Mouse (Mus musculus): ENCODE data around the gene Acsf3. TPM values are rescaled to one million over a fixed set of nuclear protein-coding genes. Genes with fewer than 3 reads are reported as not detected.

Gene Acsf3
- total and polyA plus RNA-seq, 3 experiments = 17.8 to 37.2 TPM; not detected in 1

GRCm38 (mm10) chr8:122830349-122831061 lies 55.2 kb downstream of the Acsf3 start (continued):
- peak; percentile 53 for TF ChIP-seq HCFC1 (IDR thresholded peaks at IDR 0.05; ENCODE audit: low read depth, low read length)
- peak; percentile 64 for TF ChIP-seq MAZ (IDR thresholded peaks at IDR 0.05; ENCODE audit: low read depth, low read length)
- TF ChIP-seq SMC3 (IDR thresholded peaks at IDR 0.05; ENCODE audit: low read depth, low read length) = peak; percentile 100
- TF ChIP-seq GATA1 (IDR thresholded peaks at IDR 0.05; ENCODE audit: low read depth, low read length) = no peak
- TF ChIP-seq POLR2AphosphoS2 (IDR thresholded peaks at IDR 0.05; ENCODE audit: low read length) = no peak

- H3K4me1 ChIP-seq (ENCODE audit: control insufficient read depth in 1 of 2, insufficient read depth in 2 of 2, low read length in 2 of 2) = 0 out of 4 replicates have a peak, but pooled peaks cover 0 to 2% of the 10 kb centered on the region in 2 experiments
- H3K4me3 ChIP-seq (ENCODE audit: control insufficient read depth in 1 of 2, insufficient read depth in 1 of 2, low read depth in 2 of 2, low read length in 2 of 2) = no peak overlapping the region
- no peak overlapping the region for H3K27ac ChIP-seq (ENCODE audit: control insufficient read depth, low read depth, low read length)
- peak; percentile 65 for DNase-seq (ENCODE audit: low read depth, low spot score)
- H3K9ac ChIP-seq (ENCODE audit: control insufficient read depth, low read depth, low read length, poor library complexity, severe bottlenecking) = no peak overlapping the region
- no peaks in the 10 kb centered on the region for H3K36me3 ChIP-seq (ENCODE audit: control insufficient read depth in 1 of 2, insufficient read depth in 2 of 2, low read length in 2 of 2)
- TF ChIP-seq ETS1 (IDR thresholded peaks at IDR 0.05; ENCODE audit: low read depth, low read length) (no peak), ZNF384 (IDR thresholded peaks at IDR 0.05; ENCODE audit: low read depth, low read length) (no peak), CHD1 (IDR thresholded peaks at IDR 0.05; ENCODE audit: low read depth, low read length) (no peak), ZC3H11A (IDR thresholded peaks at IDR 0.05; ENCODE audit: low read depth, low read length) (no peak), TBP (IDR thresholded peaks at IDR 0.05; ENCODE audit: low read depth, low read length) (no peak), EP300 (IDR thresholded peaks at IDR 0.05; ENCODE audit: low read depth in 1 of 2, low read length in 2 of 2) (no peak), MAZ (IDR thresholded peaks at IDR 0.05; ENCODE audit: low read depth, low read length) (no peak), MYC (IDR thresholded peaks at IDR 0.05; ENCODE audit: low read depth, low read length) (no peak), HCFC1 (IDR thresholded peaks at IDR 0.05; ENCODE audit: low read depth, low read length) (no peak), SMC3 (IDR thresholded peaks at IDR 0.05; ENCODE audit: low read depth, low read length) (no peak), SIN3A (IDR thresholded peaks at IDR 0.05; ENCODE audit: low read length) (no peak), GATA1 (IDR thresholded peaks at IDR 0.05; ENCODE audit: low read depth, low read length) (no peak)
- H3K79me2 ChIP-seq (ENCODE audit: control insufficient read depth, insufficient read depth, low read length, poor library complexity) = no peaks in the 10 kb centered on the region
- no peaks in the 10 kb centered on the region for H3K9me3 ChIP-seq (replicated peaks; ENCODE audit: insufficient read depth, low read length)
- no peaks in the 10 kb centered on the region for H3K27me3 ChIP-seq (ENCODE audit: control insufficient read depth in 1 of 2, insufficient read depth in 2 of 2, low read length in 2 of 2)
Observed at GRCm38 (mm10) chr8:122834416-122834815, 59.1 kb downstream of the Acsf3 start.

- DNase-seq (ENCODE audit: low read depth, low spot score) = peak; percentile 94
- no peak overlapping the region for H3K27ac ChIP-seq (ENCODE audit: control insufficient read depth, low read depth, low read length)
- H3K4me3 ChIP-seq (ENCODE audit: control insufficient read depth in 1 of 2, insufficient read depth in 1 of 2, low read depth in 2 of 2, low read length in 2 of 2) = no peak overlapping the region
- H3K27me3 ChIP-seq (ENCODE audit: control insufficient read depth in 1 of 2, insufficient read depth in 2 of 2, low read length in 2 of 2) = no peaks in the 10 kb centered on the region
- H3K9ac ChIP-seq (ENCODE audit: control insufficient read depth, low read depth, low read length, poor library complexity, severe bottlenecking) = no peak overlapping the region
- H3K4me1 ChIP-seq (ENCODE audit: control insufficient read depth in 1 of 2, insufficient read depth in 2 of 2, low read length in 2 of 2) = 0 out of 4 replicates have a peak, but pooled peaks cover 0 to 2% of the 10 kb centered on the region in 2 experiments
- H3K9me3 ChIP-seq (replicated peaks; ENCODE audit: insufficient read depth, low read length) = no peaks in the 10 kb centered on the region
- no peaks in the 10 kb centered on the region for H3K36me3 ChIP-seq (ENCODE audit: control insufficient read depth in 1 of 2, insufficient read depth in 2 of 2, low read length in 2 of 2)
- no peaks in the 10 kb centered on the region for H3K79me2 ChIP-seq (ENCODE audit: control insufficient read depth, insufficient read depth, low read length, poor library complexity)
- TF ChIP-seq GABPA (IDR thresholded peaks at IDR 0.05; ENCODE audit: low read depth, low read length) (no peak), CTCF (IDR thresholded peaks at IDR 0.05 in 2 of 3, conservative IDR thresholded peaks at IDR 0.05 in 1 of 3; ENCODE audit: control insufficient read depth in 1 of 3, insufficient read depth in 1 of 3, low read depth in 2 of 3, low read length in 3 of 3, poor library complexity in 1 of 3, severe bottlenecking in 1 of 3) (peak; percentile 92 to 98 (median 97)), JUND (IDR thresholded peaks at IDR 0.05; ENCODE audit: low read depth, low read length) (no peak), MAFK (IDR thresholded peaks at IDR 0.05; ENCODE audit: borderline replicate concordance, low read depth, low read length) (no peak), CHD1 (IDR thresholded peaks at IDR 0.05; ENCODE audit: low read depth, low read length) (no peak), TCF12 (IDR thresholded peaks at IDR 0.05; ENCODE audit: low read depth, low read length) (no peak), MAX (IDR thresholded peaks at IDR 0.05; ENCODE audit: low read length) (peak; percentile 41; the same call in 1 of the 2 replicates), MYC (IDR thresholded peaks at IDR 0.05; ENCODE audit: low read depth, low read length) (peak; percentile 90), HCFC1 (IDR thresholded peaks at IDR 0.05; ENCODE audit: low read depth, low read length) (peak; percentile 41; the same call in 1 of the 2 replicates), ZNF384 (IDR thresholded peaks at IDR 0.05; ENCODE audit: low read depth, low read length) (peak; percentile 55), TAL1 (IDR thresholded peaks at IDR 0.05; ENCODE audit: low read length) (no peak), RAD21 (IDR thresholded peaks at IDR 0.05; ENCODE audit: low read depth, low read length) (peak; percentile 97), MYB (IDR thresholded peaks at IDR 0.05; ENCODE audit: low read depth, low read length) (no peak), USF1 (IDR thresholded peaks at IDR 0.05; ENCODE audit: low read depth, low read length) (peak; percentile 70), NELFE (IDR thresholded peaks at IDR 0.05; ENCODE audit: low read depth, low read length) (no peak), ZMIZ1 (IDR thresholded peaks at IDR 0.05; ENCODE audit: low read depth, low read length) (no peak), TBP (IDR thresholded peaks at IDR 0.05; ENCODE audit: low read depth, low read length) (peak; percentile 89), CHD2 (IDR thresholded peaks at IDR 0.05; ENCODE audit: low read length) (no peak), ZKSCAN1 (IDR thresholded peaks at IDR 0.05; ENCODE audit: low read depth, low read length) (no peak), BHLHE40 (IDR thresholded peaks at IDR 0.05; ENCODE audit: borderline replicate concordance, low read depth, low read length) (0 out of 2 replicates have a peak, but pooled peaks have one; percentile 46), GATA1 (IDR thresholded peaks at IDR 0.05; ENCODE audit: low read depth, low read length) (peak; percentile 20; the same call in 1 of the 2 replicates)
Observed at GRCm38 (mm10) chr8:122834971-122835370, 59.7 kb downstream of the Acsf3 start.

Measured in MEL (cell line).